In genomic region chr11:27448866-27449265, GRCm38 (mm10) we compare ENCODE assay signal across 26 mouse cellular contexts.
"Had no signal": no experiment of that assay in that cellular context is flagged by ENCODE, and none has a peak within 500 bp of the region (broad histone marks: within the 10 kb centered on the region; RNA-seq: fewer than 3 reads in every experiment).

No protein-coding gene starts in this region.

- H3K9ac ChIP-seq: heart, embryonic 13.5 days; heart, embryonic 15.5 days; hindbrain, embryonic 13.5 days; hindbrain, embryonic 15.5 days; limb, embryonic 12.5 days; liver, embryonic 13.5 days; liver, embryonic 15.5 days had no signal

- DNase-seq: gastrocnemius, postnatal 14 days; gastrocnemius, postnatal 36 days; heart, adult 11 months; heart, adult 2 months; heart, postnatal 14 days; heart, postnatal 36 days; kidney, adult 18-20 months; kidney, adult 8-10 months; kidney, postnatal 10 days; kidney, postnatal 25 days; kidney, postnatal 4 days; liver; liver, embryonic 13.5 days had no signal

- H3K36me3 ChIP-seq: heart, embryonic 13.5 days; heart, embryonic 15.5 days; hindbrain, embryonic 13.5 days; hindbrain, embryonic 15.5 days; limb, embryonic 10.5 days; limb, embryonic 12.5 days; liver, embryonic 13.5 days; liver, embryonic 15.5 days had no signal

- H3K4me3 ChIP-seq: heart, adult 2 months; heart, embryonic 13.5 days; heart, embryonic 15.5 days; hindbrain, embryonic 13.5 days; hindbrain, embryonic 15.5 days; layer of hippocampus, adult 2 months; left cerebral cortex, adult 2 months; limb, embryonic 10.5 days; limb, embryonic 12.5 days; liver, embryonic 13.5 days; liver, embryonic 15.5 days had no signal

- H3K4me1 ChIP-seq: heart, embryonic 13.5 days; heart, embryonic 15.5 days; hindbrain, embryonic 13.5 days; hindbrain, embryonic 15.5 days; limb, embryonic 10.5 days; limb, embryonic 12.5 days; liver, embryonic 13.5 days; liver, embryonic 15.5 days had no signal

- H3K4me2 ChIP-seq: heart, embryonic 11.5 days; heart, embryonic 13.5 days; heart, embryonic 15.5 days; hindbrain, embryonic 13.5 days; hindbrain, embryonic 15.5 days; limb, embryonic 12.5 days; liver, embryonic 11.5 days; liver, embryonic 13.5 days; liver, embryonic 15.5 days had no signal

- H3K27ac ChIP-seq: heart, adult 2 months; heart, embryonic 13.5 days; heart, embryonic 15.5 days; hindbrain, embryonic 13.5 days; hindbrain, embryonic 15.5 days; hindbrain, postnatal 0 days; layer of hippocampus, adult 2 months; left cerebral cortex, adult 2 months; limb, embryonic 10.5 days; limb, embryonic 12.5 days; liver, embryonic 13.5 days; liver, embryonic 15.5 days had no signal

- H3K9me3 ChIP-seq: heart, embryonic 13.5 days; heart, embryonic 15.5 days; hindbrain, embryonic 13.5 days; hindbrain, embryonic 15.5 days; limb, embryonic 10.5 days; liver, embryonic 13.5 days; liver, embryonic 15.5 days had no signal

- H3K27me3 ChIP-seq: heart, embryonic 13.5 days; heart, embryonic 15.5 days; hindbrain, embryonic 13.5 days; hindbrain, embryonic 15.5 days; limb, embryonic 12.5 days; liver, embryonic 13.5 days; liver, embryonic 15.5 days had no signal

- ATAC-seq: hindbrain, postnatal 0 days; intestine, postnatal 0 days had no signal
